Mouse (Mus musculus): ENCODE results near the gene Grin2a. TPM values are rescaled to one million over a fixed set of nuclear protein-coding genes. Genes with fewer than 3 reads are reported as not detected.

The Grin2a gene
- total RNA-seq, 2 experiments from 2014 or later, result 51.3 to 52.3 TPM

- intact Hi-C loops (cut with DNase I), result no loop called here
- DNase-seq, result no peak
Measured at GRCm38 (mm10) chr16:9980641-9981040, 14.7 kb downstream of the Grin2a start.

- intact Hi-C loops (cut with DNase I), result no loop called here
- no peak for DNase-seq
Measured at GRCm38 (mm10) chr16:9978173-9978572, 17.2 kb downstream of the Grin2a start.

GRCm38 (mm10) chr16:9972705-9973104 lies 22.7 kb downstream of the Grin2a start:
- intact Hi-C loops (cut with DNase I), result no loop called here
- no peak for DNase-seq

- no peak for DNase-seq
- intact Hi-C loops (cut with DNase I), result no loop called here
Measured at GRCm38 (mm10) chr16:9964469-9964868, 30.9 kb downstream of the Grin2a start.

GRCm38 (mm10) chr16:9962482-9962881 lies 32.9 kb downstream of the Grin2a start:
- intact Hi-C loops (cut with DNase I), result no loop called here
- DNase-seq, result no peak

GRCm38 (mm10) chr16:9959340-9959739 lies 36.0 kb downstream of the Grin2a start:
- intact Hi-C loops (cut with DNase I), result no loop called here
- no peak for DNase-seq

- no peak for DNase-seq
- intact Hi-C loops (cut with DNase I), result no loop called here
Measured at GRCm38 (mm10) chr16:9954266-9954665, 41.1 kb downstream of the Grin2a start.

GRCm38 (mm10) chr16:9953396-9953831 lies 41.9 kb downstream of the Grin2a start:
- intact Hi-C loops (cut with DNase I), result no loop called here
- no peak for DNase-seq

- intact Hi-C loops (cut with DNase I), result no loop called here
- no peak for DNase-seq
Measured at GRCm38 (mm10) chr16:9949250-9949649, 46.1 kb downstream of the Grin2a start.

- intact Hi-C loops (cut with DNase I), result no loop called here
- DNase-seq, result no peak
Measured at GRCm38 (mm10) chr16:9947430-9947829, 47.9 kb downstream of the Grin2a start.

- intact Hi-C loops (cut with DNase I), result no loop called here
- no peak for DNase-seq
Measured at GRCm38 (mm10) chr16:9944836-9945235, 50.5 kb downstream of the Grin2a start.

- intact Hi-C loops (cut with DNase I), result no loop called here
- no peak for DNase-seq
Measured at GRCm38 (mm10) chr16:9941306-9941930, 53.9 kb downstream of the Grin2a start.

- intact Hi-C loops (cut with DNase I), result no loop called here
Measured at GRCm38 (mm10) chr16:9940716-9941115, 54.6 kb downstream of the Grin2a start.

GRCm38 (mm10) chr16:9910672-9911071 lies 84.7 kb downstream of the Grin2a start:
- no peak for DNase-seq
- intact Hi-C loops (cut with DNase I), result no loop called here

More at GRCm38 (mm10) chr16:9940716-9941115, 54.6 kb downstream of the Grin2a start:
- DNase-seq, result no peak

- DNase-seq, result no peak
- intact Hi-C loops (cut with DNase I), result no loop called here
Measured at GRCm38 (mm10) chr16:9909225-9909624, 86.1 kb downstream of the Grin2a start.

- no peak for DNase-seq
- intact Hi-C loops (cut with DNase I), result no loop called here
Measured at GRCm38 (mm10) chr16:9904443-9904842, 90.9 kb downstream of the Grin2a start.

GRCm38 (mm10) chr16:9902680-9903463 lies 92.5 kb downstream of the Grin2a start:
- intact Hi-C loops (cut with DNase I), result no loop called here
- DNase-seq, result no peak

- intact Hi-C loops (cut with DNase I), result no loop called here
- DNase-seq, result no peak
Measured at GRCm38 (mm10) chr16:9901433-9901832, 93.9 kb downstream of the Grin2a start.

GRCm38 (mm10) chr16:9900996-9901395 lies 94.4 kb downstream of the Grin2a start:
- no peak for DNase-seq
- intact Hi-C loops (cut with DNase I), result no loop called here

GRCm38 (mm10) chr16:9900196-9900595 lies 95.2 kb downstream of the Grin2a start:
- no peak for DNase-seq
- intact Hi-C loops (cut with DNase I), result no loop called here

GRCm38 (mm10) chr16:9899176-9899575 lies 96.2 kb downstream of the Grin2a start:
- DNase-seq, result no peak
- intact Hi-C loops (cut with DNase I), result no loop called here

- intact Hi-C loops (cut with DNase I), result no loop called here
- no peak for DNase-seq
Measured at GRCm38 (mm10) chr16:9895581-9895980, 99.8 kb downstream of the Grin2a start.
